Mouse (Mus musculus) A20 (cell line): ENCODE results near the gene Pdia5.

ENCODE experiments used
- DNase-seq: peaks from one replicate; pipeline ENCODE4 v3.0.0-alpha.2; 2011; ENCODE audit warnings: low read depth, low spot score

Gene Pdia5

GRCm38 (mm10) chr16:35484526-35485233, 6.0 kb downstream of the Pdia5 start:
- peak; percentile 86 for DNase-seq

GRCm38 (mm10) chr16:35484105-35484504, 6.6 kb downstream of the Pdia5 start:
- no peak for DNase-seq

GRCm38 (mm10) chr16:35479301-35479700, 11.4 kb downstream of the Pdia5 start:
- DNase-seq: no peak

GRCm38 (mm10) chr16:35477273-35477672, 13.4 kb downstream of the Pdia5 start:
- DNase-seq: peak; percentile 59

GRCm38 (mm10) chr16:35472569-35473275, 18.0 kb downstream of the Pdia5 start:
- no peak for DNase-seq

GRCm38 (mm10) chr16:35471841-35472568, 18.7 kb downstream of the Pdia5 start:
- no peak for DNase-seq

GRCm38 (mm10) chr16:35470983-35471382, 19.7 kb downstream of the Pdia5 start:
- DNase-seq: no peak

- no peak for DNase-seq
Observed at GRCm38 (mm10) chr16:35470096-35470495, 20.6 kb downstream of the Pdia5 start.

- no peak for DNase-seq
Observed at GRCm38 (mm10) chr16:35469016-35469415, 21.7 kb downstream of the Pdia5 start.

- no peak for DNase-seq
Observed at GRCm38 (mm10) chr16:35467044-35467443, 23.6 kb downstream of the Pdia5 start.

GRCm38 (mm10) chr16:35465808-35466351, 24.8 kb downstream of the Pdia5 start:
- no peak for DNase-seq

GRCm38 (mm10) chr16:35464686-35465308, 25.9 kb downstream of the Pdia5 start:
- DNase-seq: no peak

GRCm38 (mm10) chr16:35463708-35464107, 27.0 kb downstream of the Pdia5 start:
- DNase-seq: no peak

- DNase-seq: no peak
Observed at GRCm38 (mm10) chr16:35462955-35463354, 27.7 kb downstream of the Pdia5 start.

- no peak for DNase-seq
Observed at GRCm38 (mm10) chr16:35459584-35459983, 31.1 kb downstream of the Pdia5 start.

GRCm38 (mm10) chr16:35458297-35458696, 32.4 kb downstream of the Pdia5 start:
- DNase-seq: no peak

- DNase-seq: no peak
Observed at GRCm38 (mm10) chr16:35457488-35457887, 33.2 kb downstream of the Pdia5 start.

- DNase-seq: no peak
Observed at GRCm38 (mm10) chr16:35457011-35457419, 33.7 kb downstream of the Pdia5 start.

GRCm38 (mm10) chr16:35456305-35456704, 34.4 kb downstream of the Pdia5 start:
- no peak for DNase-seq

- DNase-seq: no peak
Observed at GRCm38 (mm10) chr16:35455822-35456221, 34.9 kb downstream of the Pdia5 start.

GRCm38 (mm10) chr16:35450018-35450630, 40.5 kb downstream of the Pdia5 start:
- no peak for DNase-seq
